Mouse (Mus musculus): ENCODE results near the gene Nol9.

DNA sequence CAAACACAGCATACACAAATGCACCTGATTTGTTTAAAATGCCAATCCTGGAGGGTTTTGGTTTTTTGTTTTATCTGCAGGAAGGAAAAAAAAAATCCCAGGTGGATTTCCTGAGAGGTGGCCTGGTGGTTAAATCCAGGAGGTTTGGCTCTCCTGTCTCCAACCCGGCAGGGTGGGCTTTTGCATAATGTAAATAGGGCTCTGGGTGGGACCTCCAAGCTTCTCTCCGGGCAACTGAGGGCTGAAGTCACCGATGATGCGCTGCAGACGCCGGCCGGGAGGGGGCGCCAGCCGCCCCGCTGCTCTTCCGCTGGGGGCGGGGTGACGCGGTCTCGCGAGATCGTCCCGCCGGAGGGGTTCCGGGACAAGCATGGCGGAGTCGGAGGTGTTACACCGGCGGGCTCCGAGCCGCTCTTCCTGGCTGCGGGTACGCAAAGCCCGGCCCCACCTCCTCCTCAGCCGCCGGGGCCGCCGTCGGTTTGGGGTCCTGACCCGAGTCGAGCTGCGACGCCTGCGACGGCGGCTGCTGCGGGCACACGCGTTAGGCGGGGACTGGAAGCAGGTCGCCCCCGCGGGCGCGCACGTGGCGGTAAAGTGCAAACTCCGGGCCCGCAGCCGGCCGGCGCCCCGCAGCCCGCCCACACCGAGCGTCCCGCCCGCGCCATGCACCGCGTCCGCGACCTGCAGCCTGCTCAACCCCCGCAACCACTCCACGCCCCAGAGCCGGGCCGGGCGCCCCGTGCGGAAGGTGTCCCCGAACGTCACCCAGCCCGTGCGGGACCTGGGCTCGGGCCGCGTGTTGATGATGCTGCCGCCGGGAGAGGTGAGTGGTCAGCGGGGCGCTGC, at the start of gene Nol9:
- TF ChIP-seq CTCF (IDR thresholded peaks at IDR 0.05; ENCODE audit: borderline replicate concordance, insufficient read depth, low read length) (peak; percentile 77), POLR2A (IDR thresholded peaks at IDR 0.05; ENCODE audit: low read depth, low read length) (peak; percentile 78)

Measured in embryonic fibroblast, embryonic 13.5 days (primary cell).